Mouse (Mus musculus) heart, postnatal 0 days (tissue): ENCODE results near the gene Dhx30.

Experiments
- CTCF ChIP-seq: IDR thresholded peaks from 2 replicates; pipeline ENCODE4 v1.5.1; 2016; ENCODE audit warnings: antibody characterized with exemption, control low read depth, low read depth
- EP300 ChIP-seq: IDR thresholded peaks from 2 replicates; pipeline ENCODE4 v1.6.1; 2016; ENCODE audit warnings: antibody characterized with exemption, low read depth

DNA sequence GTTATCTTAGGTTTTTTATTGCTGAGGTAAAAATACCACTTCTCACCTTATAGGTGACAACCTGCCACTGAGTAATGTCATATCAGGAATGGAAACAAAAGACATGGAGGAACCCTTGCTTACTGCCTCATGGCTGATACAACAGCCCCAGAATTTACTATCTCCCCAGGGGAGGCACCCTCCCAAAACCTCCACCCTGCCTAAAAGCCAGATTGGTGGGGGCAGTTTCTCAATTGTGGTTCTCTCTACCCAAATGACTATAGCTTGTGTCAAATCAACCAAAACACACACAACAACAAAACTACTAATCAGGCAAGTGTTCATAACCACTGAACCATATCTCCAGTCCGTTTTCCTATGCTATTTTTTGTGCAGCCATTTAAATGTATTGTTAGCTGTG is 619 bp upstream of the Dhx30 start:
- TF ChIP-seq CTCF (no peak), EP300 (no peak)
